Mouse (Mus musculus) hindbrain, embryonic 12.5 days (tissue): ENCODE measurements around the gene Sae1. TPM values are rescaled to one million over a fixed set of nuclear protein-coding genes. Genes with fewer than 3 reads are reported as not detected.
A peak's percentile ranks its signal among the peaks of the same experiment; 100 is the strongest.
"Not testable (repeated sequence)": the region's sequence is repeated elsewhere in the genome, so short reads cannot be mapped to it uniquely, and the experiment has no call there.

Experiments
- ATAC-seq: fragments of 200-750 bp; cut with Nextera tagmentation; 2 replicates; pipeline ENCODE4 v1.8.0; 2017; ENCODE audit warnings: moderate TSS enrichment; ENCODE audit not compliant: low FRiP score
- H3K27ac ChIP-seq: fragments of 300-500 bp; sonication (generic); 2 replicates; pipeline ENCODE4 v1.5.1; 2016; ENCODE audit warnings: mild to moderate bottlenecking
- H3K27me3 ChIP-seq: fragments of 300-500 bp; sonication (generic); 2 replicates; pipeline ENCODE4 v1.6.1; 2016; ENCODE audit warnings: mild to moderate bottlenecking
- H3K36me3 ChIP-seq: fragments of 300-500 bp; sonication (generic); 2 replicates; pipeline ENCODE4 v1.6.1; 2016; ENCODE audit warnings: mild to moderate bottlenecking
- H3K4me1 ChIP-seq: fragments of 300-500 bp; sonication (generic); 2 replicates; pipeline ENCODE4 v1.6.1; 2016
- H3K4me2 ChIP-seq: fragments of 300-500 bp; sonication (generic); replicated peaks from 2 replicates; pipeline ENCODE4 v1.6.1; 2016; ENCODE audit warnings: mild to moderate bottlenecking
- H3K4me3 ChIP-seq: fragments of 300-500 bp; sonication (generic); 2 replicates; pipeline ENCODE4 v1.5.1; 2016; ENCODE audit warnings: mild to moderate bottlenecking
- H3K9ac ChIP-seq: fragments of 300-500 bp; sonication (generic); 2 replicates; pipeline ENCODE4 v1.6.1; 2016; ENCODE audit warnings: mild to moderate bottlenecking, moderate library complexity
- H3K9me3 ChIP-seq: fragments of 300-500 bp; sonication (generic); replicated peaks from 2 replicates; pipeline ENCODE4 v1.6.1; 2016; ENCODE audit warnings: mild to moderate bottlenecking
- WGBS: fragments of 180-500 bp; shearing (Covaris S2); methylation state at CpG from one replicate; pipeline ENCODE4 v1.1.7; 2016; 5-methylcytosine and 5-hydroxymethylcytosine counted together
- polyA plus RNA-seq: library from polyadenylated mRNA; unstranded; fragments of >200 nt; fragmentation: Nextera tagmentation; extraction: Ambion mirVana; gene quantifications from 2 replicates; pipeline ENCODE4 v1.2.1, GENCODE M21; 2016

The Sae1 gene
- polyA plus RNA-seq, 1 experiment from 2014 or later: 307 TPM

DNA sequence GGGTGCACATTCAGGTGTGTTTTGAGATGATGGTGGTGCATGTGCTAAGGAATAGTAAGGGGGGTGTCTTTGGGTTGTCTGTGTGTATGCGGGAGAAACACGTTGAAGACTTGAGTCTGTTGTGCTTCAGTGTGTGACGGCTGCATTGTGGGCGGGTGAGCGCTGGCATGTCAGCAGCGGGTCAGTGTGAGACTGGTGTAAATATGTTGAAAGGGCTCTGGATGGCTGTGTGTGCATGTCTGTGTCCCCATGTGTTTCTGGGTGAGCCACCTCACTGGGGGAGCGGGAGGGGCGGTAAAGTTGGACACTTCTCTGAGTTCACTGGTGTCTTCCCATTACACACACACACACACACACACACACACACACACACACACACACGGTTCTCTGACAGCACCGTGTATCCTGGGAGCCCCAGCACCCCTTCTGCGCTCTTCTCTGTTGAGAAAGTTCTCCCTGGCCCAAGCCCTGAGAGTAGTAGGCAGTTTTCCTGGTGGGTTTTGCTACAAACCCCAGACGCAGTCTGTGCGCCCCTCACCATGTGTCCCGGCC lies 76.1 kb downstream of the Sae1 start:
- peak overlapping the region; percentile 96 for H3K27ac ChIP-seq
- H3K27me3 ChIP-seq: peaks cover 15% of the 10 kb centered on the region
- under 1% methylated on average over 14 of the region's 14 CpGs for WGBS
- peak overlapping the region; percentile 91 for H3K9ac ChIP-seq
- no peak for ATAC-seq
- no peaks in the 10 kb centered on the region for H3K9me3 ChIP-seq
- peaks cover 51% of the 10 kb centered on the region for H3K4me1 ChIP-seq
- H3K4me2 ChIP-seq: peak overlapping the region; percentile 99
- H3K36me3 ChIP-seq: no peaks in the 10 kb centered on the region
- H3K4me3 ChIP-seq: peak overlapping the region; percentile 71

DNA sequence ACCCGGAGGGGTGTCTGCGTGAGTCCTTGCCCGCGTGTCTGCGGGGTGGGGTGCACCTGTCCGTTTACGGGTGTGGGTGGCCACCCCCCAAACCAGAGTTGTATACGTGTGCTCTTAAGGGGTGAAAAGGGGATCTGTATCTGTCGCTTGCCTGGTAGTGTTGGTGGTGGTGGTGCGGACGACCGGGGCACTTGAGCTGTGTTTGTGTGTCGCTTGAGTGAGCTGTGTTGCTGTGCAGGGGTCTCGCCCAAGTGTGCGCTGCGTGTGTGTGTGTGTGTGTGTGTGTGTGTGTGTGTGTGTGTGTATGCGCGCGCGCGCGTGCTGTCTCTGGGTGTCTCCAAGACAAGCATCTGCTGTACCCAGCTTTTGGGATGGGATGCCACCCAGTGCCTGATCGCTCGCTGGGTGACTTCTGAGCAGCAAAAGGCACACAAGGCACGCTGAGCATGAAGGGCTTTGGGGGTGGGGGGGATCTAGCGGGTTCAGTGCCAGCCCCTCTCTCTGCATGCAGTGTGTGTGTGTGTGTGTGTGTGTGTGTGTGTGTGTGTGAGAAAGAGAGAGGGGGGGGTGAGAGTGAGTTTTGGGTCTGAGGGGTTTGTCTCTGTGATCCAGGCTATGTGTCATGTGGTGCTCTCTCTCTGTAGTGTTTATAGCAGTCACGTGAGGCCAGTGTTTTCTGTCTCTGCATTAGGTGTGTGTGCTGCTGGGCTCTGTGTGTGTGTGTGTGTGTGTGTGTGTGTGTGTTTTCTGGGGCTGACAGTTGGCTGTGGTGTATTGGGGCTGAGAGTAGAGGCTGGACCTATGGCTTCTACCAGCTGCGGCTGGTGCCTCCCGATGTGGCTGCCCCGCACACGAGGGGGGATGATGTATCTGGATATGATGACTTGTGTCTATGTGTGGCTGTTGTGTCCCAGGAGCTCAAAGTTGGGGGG lies 76.8 kb downstream of the Sae1 start:
- no peak for ATAC-seq
- under 1% methylated on average over 30 of the region's 31 CpGs for WGBS
- peaks cover 51% of the 10 kb centered on the region for H3K4me1 ChIP-seq
- peak overlapping the region; percentile 71 for H3K4me3 ChIP-seq
- peak overlapping the region; percentile 65 for H3K9ac ChIP-seq
- peak overlapping the region; percentile 70 for H3K27ac ChIP-seq
- peak overlapping the region; percentile 99 for H3K4me2 ChIP-seq
- H3K9me3 ChIP-seq: no peaks in the 10 kb centered on the region
- H3K27me3 ChIP-seq: peaks cover 15% of the 10 kb centered on the region
- no peaks in the 10 kb centered on the region for H3K36me3 ChIP-seq

DNA sequence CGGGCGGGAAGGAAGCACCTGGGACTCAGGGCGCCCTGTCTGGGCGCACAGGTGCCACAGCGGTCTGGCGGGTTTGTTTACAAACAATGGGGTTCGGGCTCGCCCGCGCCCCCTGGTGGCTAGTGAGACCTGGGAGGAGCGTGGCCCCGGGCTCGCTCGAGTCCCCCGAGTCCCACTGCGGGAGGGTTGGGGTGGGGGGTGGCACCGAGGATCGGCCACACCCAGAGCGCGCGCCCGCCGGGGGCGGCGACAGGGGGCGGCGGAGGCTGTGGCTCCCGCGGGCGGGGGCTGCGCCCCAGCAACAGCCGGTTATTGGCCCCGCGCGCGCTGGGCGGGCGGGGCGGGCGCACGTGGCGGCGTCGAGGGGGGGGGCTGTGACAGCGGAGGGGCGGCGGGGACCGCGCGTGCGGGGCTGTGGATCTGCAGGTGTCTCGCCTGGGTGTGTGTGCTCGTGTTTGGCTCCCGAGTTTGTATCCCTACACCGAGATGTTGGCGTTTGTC lies 77.5 kb downstream of the Sae1 start:
- Histone ChIP-seq H3K9me3 (no peaks in the 10 kb centered on the region), H3K9ac (peak overlapping the region; percentile 65), H3K4me2 (peak overlapping the region; percentile 99), H3K36me3 (no peaks in the 10 kb centered on the region), H3K4me3 (peak overlapping the region; percentile 71), H3K4me1 (peaks cover 51% of the 10 kb centered on the region), H3K27me3 (peaks cover 15% of the 10 kb centered on the region), H3K27ac (peak overlapping the region; percentile 70)
- under 1% methylated on average over 45 of the region's 56 CpGs for WGBS
- no peak for ATAC-seq

DNA sequence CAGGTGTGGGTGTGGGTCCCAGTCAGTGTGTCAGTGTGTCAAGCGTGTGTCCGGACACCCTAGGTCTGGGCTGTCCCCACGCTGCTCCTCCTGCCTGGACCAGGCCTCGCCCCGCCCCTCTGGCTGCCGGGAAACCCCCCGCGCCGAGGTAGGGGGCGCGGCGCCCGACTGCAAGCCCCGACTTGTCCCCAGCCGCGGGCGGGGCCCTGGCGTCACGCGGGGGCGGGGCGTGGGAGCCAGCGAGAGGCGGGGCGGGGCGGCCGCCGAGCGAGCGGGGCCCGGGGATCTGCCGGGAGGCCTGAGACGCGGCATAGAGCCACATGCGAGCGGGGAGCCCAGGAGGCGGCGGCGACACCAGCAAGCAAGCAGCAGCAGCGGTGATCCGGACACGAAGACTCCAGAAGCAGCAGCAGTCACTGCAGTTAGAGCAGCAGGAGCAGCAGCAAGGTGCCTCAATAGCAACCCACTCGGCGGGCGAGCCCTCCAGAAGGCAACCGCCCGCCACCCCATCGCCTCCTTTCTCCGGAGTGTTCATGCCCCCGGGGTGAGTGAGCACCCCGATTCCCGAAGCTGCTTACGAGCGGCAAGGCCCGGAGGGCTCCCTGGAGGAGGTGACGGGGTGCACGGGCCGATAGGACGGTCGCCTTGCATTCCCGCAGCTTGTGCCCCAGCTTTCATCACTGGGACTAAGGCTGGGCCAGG lies 78.1 kb downstream of the Sae1 start:
- no peaks in the 10 kb centered on the region for H3K36me3 ChIP-seq
- H3K4me3 ChIP-seq: peak overlapping the region; percentile 71
- H3K4me1 ChIP-seq: peaks cover 51% of the 10 kb centered on the region
- H3K27ac ChIP-seq: peak overlapping the region; percentile 70
- WGBS: under 1% methylated on average over 55 of the region's 61 CpGs
- H3K9ac ChIP-seq: peak overlapping the region; percentile 65
- H3K9me3 ChIP-seq: no peaks in the 10 kb centered on the region
- H3K27me3 ChIP-seq: peaks cover 15% of the 10 kb centered on the region
- ATAC-seq: peak; percentile 13
- peak overlapping the region; percentile 99 for H3K4me2 ChIP-seq

DNA sequence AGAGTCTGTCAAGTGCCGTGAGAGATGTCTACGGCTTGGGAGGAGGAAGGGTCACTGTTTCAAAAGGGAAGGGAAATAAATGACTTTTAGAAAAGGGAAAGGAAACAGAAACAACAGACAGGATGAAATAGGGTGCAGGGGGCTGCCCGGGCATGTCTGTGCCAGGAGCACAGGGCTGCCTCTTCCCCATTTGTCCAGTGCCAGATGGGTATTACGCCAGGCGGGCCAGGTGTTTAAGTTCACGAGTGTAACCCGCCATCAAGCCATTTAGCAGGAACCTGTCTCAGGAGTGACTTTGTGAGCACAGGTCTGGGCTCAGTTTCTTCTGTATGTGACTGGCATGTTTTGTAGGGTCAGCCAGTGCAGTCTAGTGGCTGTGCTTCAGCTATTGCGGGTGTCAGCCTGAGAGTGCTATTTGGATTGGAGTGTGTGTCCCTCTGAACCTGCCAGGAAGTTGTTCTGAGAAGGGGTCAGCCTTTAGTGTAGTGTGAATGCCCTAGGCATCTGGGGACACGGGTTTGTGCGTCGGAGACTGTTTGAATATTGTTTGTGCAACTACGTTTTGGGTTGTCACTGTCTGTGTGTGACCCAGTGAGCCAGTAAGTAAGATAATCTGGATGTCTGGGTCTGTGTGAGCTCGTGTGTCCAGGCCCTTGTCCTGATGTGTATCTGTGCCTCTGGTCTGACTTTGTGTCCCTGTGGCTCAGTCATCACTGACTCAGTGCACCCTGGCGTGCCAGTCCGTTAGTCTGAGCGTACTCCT lies 78.9 kb downstream of the Sae1 start:
- Histone ChIP-seq H3K36me3 (no peaks in the 10 kb centered on the region), H3K9ac (peak overlapping the region; percentile 65; the same call in 1 of the 2 replicates), H3K4me2 (peak overlapping the region; percentile 99), H3K27me3 (peaks cover 15% of the 10 kb centered on the region), H3K27ac (peak overlapping the region; percentile 70; the same call in 1 of the 2 replicates), H3K4me1 (peaks cover 51% of the 10 kb centered on the region), H3K9me3 (no peaks in the 10 kb centered on the region), H3K4me3 (peak overlapping the region; percentile 71)
- WGBS: 46% methylated on average over 16 of the region's 16 CpGs
- ATAC-seq: no peak

DNA sequence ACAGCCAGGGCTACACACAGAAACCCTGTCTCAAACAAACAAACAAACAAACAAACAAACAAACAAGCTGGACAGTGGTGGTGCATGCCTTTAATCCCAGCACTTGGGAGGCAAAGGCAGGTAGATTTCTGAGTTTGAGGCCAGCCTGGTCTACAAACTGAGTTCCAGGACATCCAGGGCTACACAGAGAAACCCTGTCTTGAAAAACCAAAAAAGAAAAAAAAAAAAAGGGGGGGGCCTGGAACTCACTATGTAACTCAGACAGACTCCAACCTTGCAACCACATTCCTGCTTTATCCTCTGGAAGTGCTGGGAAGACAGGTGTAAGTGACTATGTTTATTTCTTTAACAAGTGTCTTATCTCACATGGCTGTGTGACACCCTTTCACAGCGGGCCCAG lies 79.5 kb downstream of the Sae1 start, which contains the start of gene Bbc3:
TSS of gene Bbc3 (plus strand) at position 301 of the 400 bp plus-strand sequence.
- Histone ChIP-seq H3K27me3 (peaks cover 15% of the 10 kb centered on the region), H3K4me2 (peak within 1 kb of the TSS; percentile 99), H3K4me1 (peaks cover 45% of the 10 kb centered on the region), H3K4me3 (peak within 1 kb of the TSS; percentile 71), H3K27ac (peak within 1 kb of the TSS; percentile 70; the same call in 1 of the 2 replicates), H3K9ac (peak within 1 kb of the TSS; percentile 65)
- H3K36me3 ChIP-seq, ATAC-seq, H3K9me3 ChIP-seq: not testable (repeated sequence)
- 54% methylated on average over 1 of the region's 1 CpGs for WGBS

DNA sequence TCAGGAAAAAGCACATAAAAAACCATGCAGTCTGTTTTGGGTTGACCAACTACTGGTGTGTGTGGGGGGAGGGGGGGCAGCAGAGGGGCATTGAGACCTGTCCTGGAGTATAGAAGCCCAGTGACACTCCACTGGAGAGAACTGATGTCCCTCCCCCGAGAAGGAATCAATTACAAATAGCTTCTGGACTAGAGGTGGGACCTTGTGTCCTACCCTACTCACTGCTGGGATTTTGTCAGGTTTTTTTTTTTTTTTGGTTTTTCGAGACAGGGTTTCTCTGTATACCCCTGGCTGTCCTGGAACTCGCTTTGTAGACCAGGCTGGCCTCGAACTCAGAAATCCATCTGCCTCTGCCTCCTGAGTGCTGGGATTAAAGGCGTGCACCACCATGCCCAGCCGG lies 80.5 kb downstream of the Sae1 start:
- H3K27me3 ChIP-seq: peaks cover 15% of the 10 kb centered on the region
- H3K4me2 ChIP-seq, H3K36me3 ChIP-seq, H3K27ac ChIP-seq, H3K4me3 ChIP-seq, ATAC-seq, H3K9me3 ChIP-seq, H3K9ac ChIP-seq: not testable (repeated sequence)
- peaks cover 35% of the 10 kb centered on the region for H3K4me1 ChIP-seq
- WGBS: 71% methylated on average over 6 of the region's 6 CpGs

DNA sequence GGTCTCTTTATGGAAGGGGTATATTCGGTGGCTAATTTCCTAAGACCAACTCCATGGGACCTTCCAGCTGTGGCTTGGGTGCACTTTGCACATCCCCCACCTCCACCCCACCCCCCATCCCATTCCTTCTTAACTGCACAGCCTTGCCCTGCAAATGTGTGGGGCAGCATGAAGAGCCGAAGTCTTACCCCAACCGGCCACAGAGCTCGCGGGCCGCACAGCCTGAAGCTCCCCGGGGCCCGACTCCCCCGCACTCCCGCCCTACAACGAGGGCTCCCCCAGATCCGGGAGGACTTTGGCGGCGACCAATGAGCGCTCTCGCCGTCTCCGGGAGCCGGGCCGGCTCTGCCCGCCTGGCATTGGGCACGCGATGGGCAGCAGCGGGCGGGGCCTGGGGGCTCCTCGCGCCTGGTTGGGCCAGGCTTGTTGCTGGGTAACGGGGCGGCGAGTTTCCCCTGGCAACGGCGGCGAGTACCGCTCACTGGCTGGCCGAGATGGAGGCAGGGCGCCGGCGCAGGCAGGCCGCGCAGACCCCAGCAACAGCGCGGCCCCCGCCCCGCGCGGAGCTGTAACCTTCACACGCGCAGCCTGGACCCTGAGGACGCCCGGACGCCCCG lies 88.1 kb downstream of the Sae1 start:
- ATAC-seq: peak; percentile 90
- peaks cover 31% of the 10 kb centered on the region for H3K4me1 ChIP-seq
- WGBS: under 1% methylated on average over 52 of the region's 52 CpGs
- H3K9ac ChIP-seq: peak overlapping the region; percentile 58
- no peaks in the 10 kb centered on the region for H3K36me3 ChIP-seq
- H3K27ac ChIP-seq: peak overlapping the region; percentile 66
- peak overlapping the region; percentile 47 for H3K4me3 ChIP-seq
- no peaks in the 10 kb centered on the region for H3K9me3 ChIP-seq
- no peaks in the 10 kb centered on the region for H3K27me3 ChIP-seq
- peak overlapping the region; percentile 78 for H3K4me2 ChIP-seq

DNA sequence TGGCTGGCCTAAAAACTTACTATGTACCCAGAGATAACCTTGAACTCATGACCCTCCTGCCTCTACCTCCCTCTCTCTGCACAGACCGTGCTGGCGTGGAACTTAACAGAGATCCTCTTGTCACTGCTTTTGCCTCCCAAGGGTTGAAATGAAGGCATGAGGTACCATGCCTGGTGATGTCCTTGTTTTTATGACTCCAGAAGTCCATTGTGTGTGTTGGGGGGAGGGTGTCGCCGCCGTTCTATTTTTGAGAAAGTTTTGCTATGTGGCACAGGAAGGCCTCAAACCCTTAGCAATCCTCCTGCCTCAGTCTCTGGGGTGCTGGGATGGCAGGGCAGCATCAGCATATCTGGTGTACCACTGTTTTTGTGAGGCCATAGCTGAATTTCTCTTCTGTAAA lies 88.7 kb downstream of the Sae1 start:
- Histone ChIP-seq H3K9ac (peak overlapping the region; percentile 58), H3K4me3 (peak overlapping the region; percentile 47; the same call in 1 of the 2 replicates), H3K4me2 (peak overlapping the region; percentile 78), H3K27me3 (no peaks in the 10 kb centered on the region), H3K4me1 (peaks cover 31% of the 10 kb centered on the region), H3K27ac (peak overlapping the region; percentile 66), H3K36me3 (no peaks in the 10 kb centered on the region), H3K9me3 (no peaks in the 10 kb centered on the region)
- no peak for ATAC-seq
- 76% methylated on average over 5 of the region's 5 CpGs for WGBS

DNA sequence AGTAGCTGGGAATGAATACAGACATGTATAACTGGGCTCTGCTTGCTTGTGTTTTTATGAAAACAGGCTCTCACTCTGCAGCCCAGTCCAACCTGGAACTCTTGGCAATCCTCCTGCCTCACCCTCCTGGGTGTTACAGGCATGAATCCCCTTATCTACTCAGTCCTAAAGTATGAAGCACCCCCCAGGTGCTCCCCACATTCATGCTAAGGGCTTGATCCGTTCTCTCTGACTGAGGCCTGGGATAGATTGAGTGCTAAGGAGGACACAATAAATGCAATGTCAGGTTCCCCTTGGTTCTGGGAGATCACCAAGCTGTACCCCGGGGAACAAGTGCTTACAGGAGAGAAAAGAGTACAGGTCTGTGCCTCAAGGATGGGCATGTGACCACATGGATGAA lies 90.0 kb downstream of the Sae1 start:
- ATAC-seq: no peak
- H3K27ac ChIP-seq: no peak overlapping the region
- H3K4me1 ChIP-seq: peaks cover 31% of the 10 kb centered on the region
- WGBS: 65% methylated on average over 2 of the region's 2 CpGs
- no peak overlapping the region for H3K9ac ChIP-seq
- H3K4me3 ChIP-seq: no peak overlapping the region
- no peaks in the 10 kb centered on the region for H3K36me3 ChIP-seq
- H3K4me2 ChIP-seq: no peak overlapping the region
- H3K27me3 ChIP-seq: no peaks in the 10 kb centered on the region
- H3K9me3 ChIP-seq: no peaks in the 10 kb centered on the region

DNA sequence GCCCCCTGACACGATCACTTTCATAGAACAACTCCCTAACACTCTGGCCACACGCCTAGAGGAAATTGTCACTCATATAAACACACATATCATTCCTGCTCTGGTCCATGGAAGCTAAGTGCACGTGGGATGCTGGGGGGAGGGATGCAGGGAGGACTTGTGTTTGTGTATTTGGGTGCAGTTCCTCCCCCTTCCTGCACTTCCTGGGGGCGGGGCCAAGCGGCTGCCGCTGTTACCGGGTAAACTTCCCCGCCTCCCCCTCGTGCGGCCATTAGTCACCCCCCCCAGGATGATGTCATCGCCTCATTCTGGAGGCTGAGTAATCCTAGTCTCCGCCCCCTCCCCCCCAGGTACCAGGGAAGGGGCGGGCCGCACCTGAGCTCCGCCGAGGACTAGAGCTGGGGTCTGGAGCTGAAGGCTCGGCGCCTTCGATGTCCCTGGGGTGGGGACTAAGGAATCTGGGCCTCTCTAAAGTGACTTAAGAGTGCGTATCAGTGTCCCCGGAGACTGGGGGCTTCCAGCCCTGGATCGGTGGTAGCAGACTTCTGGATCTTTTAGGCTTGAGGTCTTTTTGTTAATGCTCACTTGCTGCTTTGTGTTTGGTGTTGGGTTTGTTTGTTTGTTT lies 90.7 kb downstream of the Sae1 start:
- H3K4me3 ChIP-seq: peak overlapping the region; percentile 32
- H3K27ac ChIP-seq: peak overlapping the region; percentile 70
- peak overlapping the region; percentile 58 for H3K9ac ChIP-seq
- no peaks in the 10 kb centered on the region for H3K27me3 ChIP-seq
- peak overlapping the region; percentile 71 for H3K4me2 ChIP-seq
- no peak for ATAC-seq
- no peaks in the 10 kb centered on the region for H3K9me3 ChIP-seq
- H3K4me1 ChIP-seq: peaks cover 31% of the 10 kb centered on the region
- WGBS: under 1% methylated on average over 22 of the region's 22 CpGs
- no peaks in the 10 kb centered on the region for H3K36me3 ChIP-seq
